Mouse (Mus musculus) c-Kit-positive CD71-negative TER-119-negative erythroid progenitor cells, embryonic 14.5 days (primary cell): ENCODE results near the gene Kalrn.

ENCODE experiments used
- DNase-seq: peaks from one replicate; pipeline ENCODE4 v3.0.0-alpha.2; 2013; ENCODE audit warnings: low read depth

Gene Kalrn

DNA sequence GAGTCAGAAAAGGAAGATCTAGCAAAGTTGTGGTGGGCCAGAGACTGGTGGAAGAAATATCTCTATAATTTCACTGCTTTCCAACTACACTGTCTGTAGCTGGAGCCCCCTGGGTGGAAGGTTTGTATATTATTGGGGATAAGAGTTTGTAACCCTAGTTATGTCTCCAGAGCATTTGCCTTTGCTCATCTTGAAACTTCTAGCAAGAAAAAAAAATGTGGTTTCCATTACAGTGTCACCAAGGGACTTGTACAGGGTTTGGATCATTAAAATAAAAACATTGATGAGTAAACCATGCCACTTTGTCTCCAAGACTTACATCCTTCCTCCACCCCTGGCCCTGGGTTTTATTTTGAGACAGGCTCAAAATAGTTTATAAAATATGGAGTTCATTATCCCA is 71.2 kb downstream of the Kalrn start:
- no peak for DNase-seq

DNA sequence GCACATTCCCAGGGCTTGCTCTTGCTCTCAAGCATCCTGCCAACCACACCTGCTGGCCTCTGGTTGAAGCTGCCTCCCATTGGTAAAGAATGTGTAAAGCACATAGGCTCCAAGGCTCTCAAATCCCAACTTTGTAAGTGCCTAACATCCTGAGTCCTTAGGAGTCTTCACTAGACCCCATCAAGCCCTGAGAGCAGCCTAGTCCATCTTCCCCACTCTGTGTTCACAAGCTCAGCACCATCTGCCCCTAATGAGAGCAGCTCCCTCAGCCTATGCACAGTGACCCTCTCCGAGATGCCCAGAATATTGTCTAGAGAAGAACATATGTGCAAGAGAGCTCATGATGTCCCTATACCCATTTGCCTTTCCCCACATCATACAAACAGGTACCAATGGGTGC is 78.6 kb downstream of the Kalrn start:
- DNase-seq, result no peak

DNA sequence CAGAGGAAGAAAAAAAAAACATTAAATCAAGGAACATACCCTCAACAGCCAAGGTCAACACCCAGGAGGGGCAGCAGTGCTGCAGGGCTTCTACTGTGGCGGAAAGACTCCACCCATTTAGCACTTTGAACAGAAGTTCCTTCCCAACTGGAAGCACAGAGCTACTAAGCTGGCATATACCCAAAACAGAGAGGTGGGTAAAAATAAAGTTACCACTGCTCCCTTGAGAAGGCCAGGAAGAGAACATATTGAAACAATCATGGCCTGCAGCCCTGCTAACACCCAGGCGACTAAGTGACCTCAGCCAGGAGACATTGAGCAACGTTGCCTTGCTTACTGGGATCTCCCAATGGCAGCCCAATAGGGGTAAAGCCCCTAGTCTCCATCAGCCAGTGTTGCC is 79.4 kb downstream of the Kalrn start:
- DNase-seq, result no peak

DNA sequence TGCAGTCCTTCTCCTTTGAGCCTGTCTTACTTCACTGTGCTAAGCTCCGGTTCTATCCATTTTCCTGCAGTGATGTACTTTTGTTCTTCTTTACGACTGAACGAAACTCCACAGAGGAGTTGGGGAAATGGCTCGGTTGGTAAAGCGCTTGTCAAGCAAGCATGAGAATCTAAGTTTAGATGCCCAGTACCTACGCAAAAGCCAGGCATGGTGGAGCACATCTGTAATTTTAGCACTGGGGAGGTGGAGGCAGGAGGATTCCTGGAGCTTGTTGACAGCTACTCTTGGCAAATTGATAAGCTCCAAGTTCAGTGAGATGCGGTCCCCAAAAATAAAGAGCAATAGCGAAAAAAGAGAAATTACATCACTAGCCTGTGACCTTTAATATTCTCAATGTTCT is 82.1 kb downstream of the Kalrn start:
- no peak for DNase-seq

DNA sequence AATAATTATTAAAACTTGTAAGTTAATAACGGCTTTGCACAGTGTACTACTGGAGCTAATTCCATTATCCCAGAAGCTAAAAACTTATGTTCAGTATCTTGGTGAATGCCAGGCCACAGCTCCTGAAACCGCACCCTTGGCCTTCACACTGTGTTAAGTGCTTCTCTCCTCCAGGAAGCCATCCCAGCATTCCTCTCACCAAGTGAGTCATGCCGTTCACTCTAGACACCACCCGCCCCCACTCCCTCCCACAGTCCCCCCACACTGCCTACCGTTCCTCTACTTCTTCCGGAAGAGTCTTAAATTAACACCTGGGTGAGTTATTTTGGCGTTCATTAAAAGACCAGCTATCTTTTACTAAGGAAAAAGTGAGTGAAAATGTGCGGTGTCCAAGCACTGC is 82.8 kb downstream of the Kalrn start:
- DNase-seq, result no peak

DNA sequence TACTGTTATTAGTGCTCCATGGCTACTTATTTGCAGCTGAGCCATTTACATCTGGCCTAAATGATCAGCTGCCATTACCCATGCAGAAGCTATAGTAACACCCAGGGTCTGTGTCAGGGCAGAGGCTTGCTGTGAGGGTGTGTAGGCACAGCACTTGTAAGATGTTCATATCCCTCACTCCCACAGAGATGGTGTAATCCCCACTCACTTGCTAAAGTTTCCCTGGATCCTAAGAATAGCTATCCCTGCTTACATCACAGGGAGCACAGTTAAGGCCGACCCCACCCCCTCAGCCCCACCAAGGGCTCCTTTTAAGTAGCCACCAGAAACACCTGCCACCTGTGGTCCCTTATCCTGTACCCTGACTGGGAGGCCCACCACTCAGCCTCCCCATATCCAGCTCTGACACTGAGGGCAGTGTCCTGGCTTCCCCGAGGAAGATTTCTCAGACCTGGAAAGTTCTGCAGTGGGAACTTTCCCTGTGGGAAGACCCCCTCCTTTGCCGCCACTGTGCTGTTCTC is 83.5 kb downstream of the Kalrn start:
- no peak for DNase-seq

DNA sequence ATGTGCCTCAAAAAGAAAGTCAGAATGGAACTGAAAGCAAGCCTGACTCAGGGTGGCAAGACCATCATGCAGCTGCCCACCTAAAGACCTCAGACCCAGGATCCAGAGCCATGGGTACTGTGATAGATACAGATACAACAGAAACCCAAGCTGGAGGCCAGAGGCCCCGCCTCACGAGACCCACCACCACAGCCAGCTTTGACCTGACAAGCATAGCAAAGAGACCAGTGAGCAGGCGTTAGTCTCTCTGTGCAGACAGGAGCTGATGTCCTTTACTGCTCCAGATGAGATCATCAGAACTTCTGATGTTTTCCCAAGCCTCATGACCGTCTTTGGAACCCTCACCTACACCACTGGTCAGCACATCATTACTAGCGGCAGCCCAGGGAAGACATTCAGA is 85.5 kb downstream of the Kalrn start:
- no peak for DNase-seq

DNA sequence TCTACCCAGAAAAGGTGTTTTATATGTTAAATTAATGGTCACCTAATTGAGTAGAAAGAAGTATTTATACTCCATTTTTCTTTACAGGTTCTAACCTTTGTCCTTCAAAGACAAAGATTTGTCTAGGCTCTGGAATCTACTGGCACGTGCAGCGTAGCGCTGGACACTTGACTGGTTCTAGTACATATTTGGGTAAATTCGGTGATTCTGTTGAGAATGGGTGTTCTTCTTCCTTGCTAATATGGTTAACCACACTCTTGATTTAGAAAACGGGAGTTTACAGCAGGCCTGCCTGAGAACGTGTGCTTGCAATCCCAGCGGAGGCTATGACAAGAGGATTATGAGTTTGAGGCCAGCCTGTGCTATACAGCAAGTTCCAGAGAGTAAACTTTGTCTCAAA is 86.1 kb downstream of the Kalrn start:
- no peak for DNase-seq

DNA sequence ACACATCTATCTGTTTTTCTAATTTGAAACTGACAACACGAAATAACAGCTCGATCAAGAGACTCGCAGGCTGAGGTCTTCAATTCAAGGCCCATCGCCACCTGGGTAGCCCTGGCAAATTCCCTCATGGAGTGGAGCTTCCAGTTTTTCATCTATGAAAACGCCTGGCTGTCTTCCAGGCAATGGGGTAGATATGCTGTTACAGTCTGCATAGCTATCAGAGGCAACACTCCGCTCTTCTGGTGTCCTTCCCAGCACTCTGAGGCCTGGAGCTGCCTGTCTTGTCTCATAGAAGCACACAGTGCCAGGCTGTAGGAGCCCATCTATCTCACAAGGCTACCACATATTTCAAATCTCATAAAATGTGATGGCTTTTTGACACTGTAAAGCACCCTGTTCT is 87.8 kb downstream of the Kalrn start:
- DNase-seq, result no peak

DNA sequence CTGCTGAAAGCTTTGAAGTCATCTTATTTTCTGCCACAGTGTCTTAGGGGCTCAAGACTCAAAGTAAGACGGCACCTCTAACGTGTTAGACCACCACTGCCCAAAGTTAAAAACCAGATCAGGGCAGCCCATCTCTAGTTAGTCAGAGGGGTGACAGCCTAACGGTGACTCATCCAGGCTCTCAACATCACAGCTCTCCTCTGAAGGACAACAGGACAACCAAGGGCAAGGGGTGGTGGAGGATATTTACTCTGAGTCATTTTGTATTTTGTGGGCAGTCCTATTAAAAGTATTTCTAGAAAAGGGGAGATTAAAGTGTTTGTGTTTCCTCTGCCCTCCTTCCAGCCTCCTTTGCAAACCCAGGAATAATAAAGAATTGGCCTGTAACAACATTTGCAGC is 88.4 kb downstream of the Kalrn start:
- DNase-seq, result no peak

DNA sequence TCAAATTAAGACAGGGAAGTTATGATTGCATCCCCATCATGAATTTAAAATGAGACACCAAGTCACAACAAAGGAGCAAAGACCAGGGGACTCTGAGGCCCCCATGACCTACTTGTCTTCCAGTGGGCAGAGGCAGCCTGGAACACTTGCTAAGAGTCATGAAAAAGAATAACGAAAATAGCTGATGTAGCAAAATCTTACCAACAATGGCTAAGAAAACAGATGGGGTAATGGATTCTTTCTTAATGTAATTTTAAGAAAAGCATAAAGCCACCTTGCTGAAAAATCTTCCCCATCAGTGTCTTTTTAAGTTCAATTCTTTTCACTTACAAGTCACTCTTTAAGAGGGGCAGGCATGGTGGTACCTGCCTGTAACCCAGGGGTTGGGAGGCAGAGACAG is 89.1 kb downstream of the Kalrn start:
- no peak for DNase-seq

DNA sequence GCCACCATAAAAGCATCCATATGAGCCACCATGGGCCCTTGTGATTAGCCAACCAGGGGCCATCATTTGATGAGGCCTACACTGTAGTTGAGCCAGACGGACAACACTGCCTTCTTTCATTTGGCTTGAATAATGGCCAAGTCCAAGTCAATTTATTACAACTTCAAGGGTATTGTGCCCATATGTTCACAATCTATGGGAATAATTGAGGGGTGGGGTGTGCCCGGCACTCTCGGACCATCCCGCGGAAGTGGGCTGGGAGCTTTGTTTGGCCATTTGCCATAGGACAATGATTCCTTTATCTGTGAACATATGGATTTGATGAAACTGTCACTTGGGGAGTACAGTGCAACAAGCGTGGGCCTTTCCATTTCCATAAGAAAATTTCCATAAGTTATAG is 89.6 kb downstream of the Kalrn start:
- DNase-seq, result no peak

DNA sequence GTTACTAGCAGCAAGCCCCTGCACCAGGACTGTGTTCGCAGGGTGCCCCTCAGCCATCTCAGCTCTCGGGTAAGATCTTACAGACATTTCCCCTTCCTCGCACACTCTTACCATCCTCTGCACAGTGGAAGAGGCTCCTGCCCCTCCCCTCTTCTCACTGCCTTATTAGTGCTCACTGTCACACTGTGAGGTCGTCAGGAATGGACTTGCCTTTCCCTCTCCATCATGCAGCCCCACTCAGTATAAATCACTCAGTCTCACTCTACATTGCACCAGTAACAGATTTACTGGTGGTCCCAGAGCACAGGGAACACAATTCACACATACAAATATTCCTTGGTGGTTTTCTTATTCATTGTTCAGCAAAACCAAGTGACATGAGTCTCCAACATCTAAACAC is 98.6 kb downstream of the Kalrn start:
- no peak for DNase-seq

DNA sequence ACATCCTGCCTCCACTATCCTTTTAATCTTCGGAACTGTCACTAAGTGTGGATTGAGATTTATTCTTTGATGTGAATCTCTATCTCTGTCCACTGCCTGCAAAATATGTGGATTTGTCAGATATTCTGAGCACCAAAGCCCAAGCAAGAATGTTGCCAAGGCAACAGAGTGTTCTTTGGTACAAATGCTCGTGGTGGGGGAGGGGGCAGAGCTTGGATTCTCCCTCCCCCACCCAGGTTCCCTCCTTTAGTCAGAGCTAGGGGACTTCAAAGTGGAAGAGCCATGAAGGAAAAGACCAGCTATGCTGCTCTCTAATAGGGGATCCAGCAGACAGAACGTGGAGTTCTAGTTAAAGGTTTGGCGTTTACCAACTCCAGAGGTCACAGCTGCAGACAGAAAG is 99.4 kb downstream of the Kalrn start:
- DNase-seq, result no peak

DNA sequence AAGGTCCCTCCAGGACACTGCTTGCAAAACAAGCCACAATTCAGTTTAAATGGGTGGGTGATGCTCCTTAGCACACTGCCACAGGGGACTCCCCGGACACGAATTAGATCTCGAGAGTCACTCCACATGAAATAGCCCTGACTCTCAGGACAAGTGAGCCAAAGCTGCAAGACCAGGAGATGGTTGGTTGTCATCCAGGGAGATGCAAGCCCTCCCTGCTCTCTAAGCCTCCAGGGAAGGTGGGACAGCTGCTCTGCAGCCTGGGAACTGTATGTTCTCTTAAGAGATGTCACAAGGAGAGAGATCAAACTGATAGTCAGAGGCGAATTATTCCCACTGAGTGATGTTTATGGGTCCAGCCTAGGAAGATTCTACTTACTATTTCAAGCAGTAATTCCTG is 101.9 kb downstream of the Kalrn start:
- no peak for DNase-seq

DNA sequence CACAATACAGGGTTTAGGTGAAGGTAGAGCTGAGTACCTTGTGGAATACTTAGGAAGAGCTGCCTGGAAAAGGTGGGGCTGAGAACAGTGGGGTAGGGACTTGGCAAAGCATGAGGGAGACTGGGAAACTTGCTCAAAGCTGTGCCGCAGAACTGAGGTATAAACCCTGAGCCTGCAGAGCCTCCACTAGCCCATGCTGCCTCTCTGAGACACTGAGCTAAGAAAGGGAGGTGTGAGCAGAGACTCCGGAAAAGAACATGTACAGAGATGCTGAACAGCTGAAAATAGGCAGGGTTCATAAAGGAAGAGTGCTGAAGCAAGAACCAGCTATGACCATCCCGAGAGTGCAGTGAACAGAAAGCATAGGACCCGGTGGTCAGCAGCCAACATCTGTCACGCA is 103.0 kb downstream of the Kalrn start:
- DNase-seq, result no peak

DNA sequence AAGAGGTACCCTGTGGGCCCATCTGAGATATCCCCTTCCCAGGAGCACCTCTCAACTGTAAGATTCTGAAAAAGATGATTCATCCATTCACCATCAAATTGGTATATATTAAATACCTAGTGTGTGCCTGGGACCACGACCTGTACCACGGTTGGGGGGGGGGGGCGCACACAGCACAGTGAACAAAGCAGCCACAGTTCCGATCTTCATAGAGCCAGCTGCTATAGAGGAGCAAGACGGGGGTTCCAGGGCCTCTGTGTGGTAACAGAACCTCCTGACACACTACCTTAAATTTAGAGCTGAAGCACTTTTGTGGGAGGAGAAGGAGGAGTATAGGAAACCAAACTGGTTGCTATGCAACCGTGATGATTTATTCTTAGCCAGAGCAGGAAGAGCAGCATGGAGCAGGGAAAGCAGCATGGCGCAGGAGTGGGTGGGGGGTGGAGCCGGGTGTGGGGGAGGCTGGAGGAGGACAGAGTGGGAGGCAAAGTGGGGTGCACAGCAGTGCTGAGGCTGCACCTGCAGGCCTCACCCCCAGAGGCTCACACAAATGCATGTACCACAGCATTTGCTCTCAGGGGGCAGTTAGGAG is 104.0 kb downstream of the Kalrn start:
- DNase-seq, result no peak

DNA sequence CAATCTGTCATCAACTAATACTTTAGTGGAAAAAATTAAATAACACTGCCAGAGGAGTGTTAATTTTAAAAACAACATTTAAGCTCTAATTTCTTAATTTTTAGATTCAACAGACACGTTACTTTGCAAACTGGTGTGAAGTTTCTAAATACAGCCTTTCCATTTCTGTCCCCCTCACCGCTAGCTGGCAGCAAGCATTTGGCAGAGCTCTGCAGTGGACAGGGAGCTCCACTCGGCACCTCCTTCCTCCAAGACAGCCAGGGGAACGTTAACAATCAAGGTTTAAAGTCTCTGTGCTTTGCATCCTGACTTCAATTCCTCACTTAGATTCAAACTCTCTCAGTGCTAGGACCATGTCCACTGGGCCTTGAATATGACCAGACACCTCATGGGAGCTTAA is 106.7 kb downstream of the Kalrn start:
- no peak for DNase-seq

DNA sequence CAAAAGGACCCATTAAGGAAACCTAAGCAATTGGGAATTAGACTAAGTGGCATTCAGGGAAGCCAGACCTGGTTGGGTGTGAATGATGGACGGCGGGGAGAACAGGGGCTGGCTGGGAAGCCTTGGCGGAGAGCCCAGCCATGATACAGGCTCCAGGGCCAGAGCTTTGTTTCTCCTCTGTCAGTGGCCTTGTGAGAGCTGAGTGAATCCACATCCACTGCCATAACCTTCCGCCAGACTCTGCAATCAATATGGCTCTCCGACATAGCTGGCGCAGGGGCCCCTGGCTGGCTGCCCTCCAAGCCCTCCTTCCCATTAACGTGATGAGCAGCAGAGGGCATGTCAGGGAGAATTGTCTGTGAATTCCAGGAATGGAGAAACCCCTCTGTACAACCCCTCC is 117.0 kb downstream of the Kalrn start:
- DNase-seq, result no peak

DNA sequence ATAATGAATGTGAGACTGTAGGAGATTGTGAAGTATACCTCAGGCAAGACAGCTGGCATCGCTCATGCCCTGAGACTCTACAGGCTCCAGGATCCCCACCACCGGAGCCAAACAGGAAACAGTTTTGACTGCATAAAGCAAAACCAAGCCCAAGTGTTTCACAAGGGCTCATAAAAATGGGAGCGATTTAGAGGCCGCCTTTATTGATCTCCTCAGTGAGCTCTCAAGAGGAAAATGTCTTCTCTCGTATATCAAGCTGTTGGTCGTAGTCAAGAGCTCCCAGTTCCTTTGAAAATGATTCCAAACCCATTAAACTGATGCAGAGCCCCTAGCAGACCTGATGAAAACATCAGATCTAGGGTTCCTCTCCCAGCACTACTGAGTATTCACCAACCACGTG is 127.7 kb downstream of the Kalrn start:
- no peak for DNase-seq

DNA sequence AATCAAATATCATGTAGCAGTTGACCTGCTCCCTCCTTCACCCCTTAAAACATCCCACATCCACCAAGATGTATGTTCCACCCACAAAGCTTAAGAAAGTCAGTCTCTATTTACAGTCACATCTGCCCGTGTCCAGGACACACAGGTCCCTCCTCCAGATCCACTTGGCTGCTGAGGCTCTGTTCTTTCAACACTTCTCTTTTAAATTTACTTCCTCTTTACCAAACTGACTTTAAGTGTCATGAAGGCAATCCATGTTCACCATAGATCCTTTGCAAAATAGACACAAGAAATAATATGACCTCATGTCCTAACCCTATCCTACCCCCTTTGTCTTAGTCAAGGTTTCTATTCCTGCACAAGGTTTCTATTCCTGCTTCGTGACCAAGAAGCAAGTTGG is 131.6 kb downstream of the Kalrn start:
- DNase-seq, result peak; percentile 14

DNA sequence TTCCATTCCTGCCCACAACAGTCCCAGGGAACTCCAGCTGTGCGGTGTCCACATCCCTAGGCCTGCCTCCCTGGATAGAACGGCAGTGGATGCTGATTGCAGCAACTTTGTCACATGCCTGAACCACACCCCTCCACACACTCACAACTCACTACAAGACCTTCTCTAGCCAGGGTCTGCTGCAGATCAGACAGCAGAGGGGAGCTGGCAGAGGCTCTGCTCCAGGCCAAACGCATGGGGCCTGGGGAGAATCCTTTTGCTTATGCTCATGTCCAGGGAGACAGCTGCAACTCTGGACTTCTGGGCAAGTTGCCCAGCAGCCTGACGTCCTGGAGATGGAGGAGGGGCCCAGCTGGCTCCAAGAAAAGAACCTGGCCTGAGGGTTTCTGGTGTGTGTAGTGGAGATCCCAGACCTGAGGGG is 132.3 kb downstream of the Kalrn start:
- DNase-seq, result no peak

DNA sequence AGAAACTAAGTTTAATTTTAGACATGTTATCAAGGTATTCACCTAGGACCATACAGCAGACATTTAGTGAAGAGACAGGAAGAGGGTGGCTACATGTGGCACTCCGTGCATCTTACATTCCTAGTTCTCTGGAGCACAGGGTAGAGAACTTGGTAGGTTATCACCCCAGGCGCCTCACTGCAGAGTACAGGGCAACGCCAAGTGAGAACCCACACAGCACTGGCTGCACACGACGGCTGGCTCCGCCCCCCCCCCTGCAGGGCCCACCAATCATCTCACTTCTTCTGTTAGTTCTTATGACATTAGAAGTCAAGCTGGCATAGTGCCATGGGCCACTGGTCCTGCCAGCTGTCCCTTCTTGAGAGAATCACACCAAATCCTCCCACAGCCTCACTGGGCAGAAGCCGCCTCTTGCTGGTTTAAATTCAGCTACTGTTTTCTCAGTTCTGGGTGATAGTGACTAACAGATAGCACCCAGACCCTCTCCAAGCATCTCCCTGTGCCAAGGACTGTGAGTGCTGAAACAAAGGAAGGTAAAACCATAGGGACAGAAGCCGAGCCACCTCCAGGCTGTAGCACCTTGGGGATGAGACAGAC is 133.2 kb downstream of the Kalrn start:
- DNase-seq, result no peak

DNA sequence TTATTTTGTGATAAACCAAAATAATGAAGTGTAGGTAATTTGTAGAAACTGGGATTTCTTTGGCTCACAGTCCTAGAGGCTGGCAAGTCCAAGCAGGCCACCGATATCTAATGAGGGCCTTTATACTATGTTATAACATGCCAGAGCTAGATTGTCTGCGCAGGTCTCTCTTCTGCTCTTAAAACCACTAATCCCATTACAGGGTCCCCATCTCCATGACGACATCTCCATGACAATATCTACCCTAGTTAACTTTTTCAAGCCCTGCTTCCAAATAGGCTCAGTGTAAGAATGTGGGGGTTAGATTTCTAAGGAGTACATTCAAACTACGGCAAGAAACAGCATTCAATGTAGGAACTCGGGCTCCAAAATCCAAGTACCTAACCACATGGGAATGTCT is 143.2 kb downstream of the Kalrn start:
- DNase-seq, result no peak
